Mouse (Mus musculus): ENCODE data around the gene Fam168a.

DNA sequence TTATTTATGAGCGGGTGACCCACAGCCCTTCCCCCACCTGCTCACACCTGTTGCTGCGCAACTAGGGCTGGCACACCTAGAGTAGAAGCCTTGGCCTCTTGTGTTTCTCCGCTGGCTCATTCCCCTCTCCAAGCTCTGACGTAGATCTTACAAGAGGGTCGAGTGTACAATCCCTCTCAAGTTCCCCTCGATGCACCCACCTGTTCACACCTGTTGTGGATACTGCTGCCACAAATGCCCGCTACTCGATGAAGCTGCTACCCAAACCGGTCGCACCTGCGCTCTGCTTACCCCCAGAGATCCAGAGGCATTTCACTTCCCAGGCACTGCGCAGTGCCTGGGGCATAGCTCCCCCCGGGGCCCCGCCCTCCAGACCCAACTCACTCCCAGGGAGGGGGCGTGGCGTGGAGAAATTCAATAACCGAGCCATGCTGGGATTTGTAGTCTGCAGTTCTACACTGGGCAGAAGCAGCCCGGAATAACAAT is 48.3 kb upstream of the Fam168a start:
- TF ChIP-seq POLR2A (IDR thresholded peaks at IDR 0.05; ENCODE audit: insufficient read depth, low read depth, low read length) (no peak), CTCF (IDR thresholded peaks at IDR 0.05) (no peak), EP300 (IDR thresholded peaks at IDR 0.05; ENCODE audit: insufficient read depth, low read depth, low read length) (no peak)
